Mouse (Mus musculus) olfactory bulb, adult 2 months (tissue): ENCODE data around the gene Adam17. TPM values are rescaled to one million over a fixed set of nuclear protein-coding genes. Genes with fewer than 3 reads are reported as not detected.

Source experiments
- H3K27ac ChIP-seq: fragments of 200-500 bp; 2 replicates; pipeline ENCODE4 v1.5.1; 2012; ENCODE audit warnings: low read depth, low read length; ENCODE audit not compliant: insufficient read depth
- H3K4me1 ChIP-seq: fragments of 200-500 bp; 2 replicates; pipeline ENCODE4 v1.6.1; 2012; ENCODE audit warnings: low read length; ENCODE audit not compliant: control insufficient read depth, insufficient read depth
- H3K4me3 ChIP-seq: fragments of 200-500 bp; 2 replicates; pipeline ENCODE4 v1.5.1; 2012; ENCODE audit warnings: mild to moderate bottlenecking, low read depth, low read length, moderate library complexity; ENCODE audit not compliant: insufficient read depth
- CTCF ChIP-seq: fragments of 200-500 bp; IDR thresholded peaks from 2 replicates; pipeline ENCODE4 v1.5.1; 2012; ENCODE audit warnings: low read depth, mild to moderate bottlenecking, low read length, moderate library complexity; ENCODE audit not compliant: insufficient read depth
- POLR2A ChIP-seq: fragments of 200-500 bp; IDR thresholded peaks from 2 replicates; pipeline ENCODE4 v1.6.1; 2012; ENCODE audit warnings: mild to moderate bottlenecking, low read depth, low read length, moderate library complexity; ENCODE audit not compliant: insufficient read depth
- WGBS: fragments of 180-500 bp; shearing (Covaris S2); methylation state at CpG from one replicate; pipeline ENCODE4 v1.1.7; 2018; 5-methylcytosine and 5-hydroxymethylcytosine counted together
- polyA plus RNA-seq: library from polyadenylated mRNA; stranded (reverse); fragments of >200 nt; gene quantifications from 2 replicates; pipeline ENCODE4 v1.2.4, GENCODE M21; 2012; ENCODE audit warnings: low replicate concordance; ENCODE audit not compliant: missing spikeins, insufficient read depth, insufficient read length

Gene Adam17
- polyA plus RNA-seq, 1 experiment: not detected

GRCm38 (mm10) chr12:21333021-21333420, 40.4 kb downstream of the Adam17 start:
- H3K4me3 ChIP-seq: no peak overlapping the region
- TF ChIP-seq POLR2A (no peak), CTCF (no peak)
- 95% methylated on average over 7 of the region's 7 CpGs for WGBS
- H3K27ac ChIP-seq: no peak overlapping the region
- H3K4me1 ChIP-seq: peaks cover 6% of the 10 kb centered on the region; the same call in 1 of the 2 replicates

GRCm38 (mm10) chr12:21331711-21332110, 41.7 kb downstream of the Adam17 start:
- Histone ChIP-seq H3K27ac (no peak overlapping the region), H3K4me3 (no peak overlapping the region), H3K4me1 (peaks cover 6% of the 10 kb centered on the region; the same call in 1 of the 2 replicates)
- TF ChIP-seq POLR2A (no peak), CTCF (no peak)
- 79% methylated on average over 6 of the region's 6 CpGs for WGBS

- no peak overlapping the region for H3K4me3 ChIP-seq
- no peak overlapping the region for H3K27ac ChIP-seq
- TF ChIP-seq POLR2A (no peak), CTCF (no peak)
- H3K4me1 ChIP-seq: peaks cover 6% of the 10 kb centered on the region; the same call in 1 of the 2 replicates
- 73% methylated on average over 10 of the region's 10 CpGs for WGBS
These were observed 42.4 kb downstream of the Adam17 start for GRCm38 (mm10) chr12:21330961-21331576.

- 92% methylated on average over 9 of the region's 9 CpGs for WGBS
- TF ChIP-seq CTCF (no peak), POLR2A (no peak)
- 0 out of 2 replicates have a peak, but pooled peaks cover 2% of the 10 kb centered on the region for H3K4me1 ChIP-seq
These were observed 43.6 kb downstream of the Adam17 start for GRCm38 (mm10) chr12:21329661-21330400.

GRCm38 (mm10) chr12:21326325-21326724, 47.1 kb downstream of the Adam17 start:
- TF ChIP-seq POLR2A (no peak), CTCF (no peak)
- no peak overlapping the region for H3K27ac ChIP-seq
- WGBS: 92% methylated on average over 3 of the region's 3 CpGs
- H3K4me1 ChIP-seq: 0 out of 2 replicates have a peak, but pooled peaks cover 2% of the 10 kb centered on the region
- no peak overlapping the region for H3K4me3 ChIP-seq

More at GRCm38 (mm10) chr12:21329661-21330400, 43.6 kb downstream of the Adam17 start:
- Histone ChIP-seq H3K4me3 (no peak overlapping the region), H3K27ac (no peak overlapping the region)

- WGBS: 87% methylated on average over 8 of the region's 8 CpGs
- no peaks in the 10 kb centered on the region for H3K4me1 ChIP-seq
- no peak for TF ChIP-seq POLR2A
- TF ChIP-seq CTCF: no peak
- H3K4me3 ChIP-seq: no peak overlapping the region
- H3K27ac ChIP-seq: no peak overlapping the region
These were observed 48.2 kb downstream of the Adam17 start for GRCm38 (mm10) chr12:21325266-21325665.

- Histone ChIP-seq H3K4me3 (no peak overlapping the region), H3K27ac (no peak overlapping the region), H3K4me1 (no peaks in the 10 kb centered on the region)
- TF ChIP-seq POLR2A (no peak), CTCF (no peak)
- 87% methylated on average over 5 of the region's 5 CpGs for WGBS
These were observed 49.3 kb downstream of the Adam17 start for GRCm38 (mm10) chr12:21324101-21324500.

GRCm38 (mm10) chr12:21322856-21323255, 50.6 kb downstream of the Adam17 start:
- TF ChIP-seq CTCF: no peak
- no peak for TF ChIP-seq POLR2A
- Histone ChIP-seq H3K4me3 (no peak overlapping the region), H3K4me1 (no peaks in the 10 kb centered on the region), H3K27ac (no peak overlapping the region)
- 85% methylated on average over 9 of the region's 9 CpGs for WGBS

- Histone ChIP-seq H3K4me1 (no peaks in the 10 kb centered on the region), H3K27ac (no peak overlapping the region), H3K4me3 (no peak overlapping the region)
- 95% methylated on average over 4 of the region's 4 CpGs for WGBS
- TF ChIP-seq POLR2A: no peak
- TF ChIP-seq CTCF: no peak
These were observed 51.1 kb downstream of the Adam17 start for GRCm38 (mm10) chr12:21322296-21322695.
